Mouse (Mus musculus): ENCODE measurements around the gene Mthfs.
"Not testable (repeated sequence)": the region's sequence is repeated elsewhere in the genome, so short reads cannot be mapped to it uniquely, and the experiment has no call there.

The Mthfs gene

DNA sequence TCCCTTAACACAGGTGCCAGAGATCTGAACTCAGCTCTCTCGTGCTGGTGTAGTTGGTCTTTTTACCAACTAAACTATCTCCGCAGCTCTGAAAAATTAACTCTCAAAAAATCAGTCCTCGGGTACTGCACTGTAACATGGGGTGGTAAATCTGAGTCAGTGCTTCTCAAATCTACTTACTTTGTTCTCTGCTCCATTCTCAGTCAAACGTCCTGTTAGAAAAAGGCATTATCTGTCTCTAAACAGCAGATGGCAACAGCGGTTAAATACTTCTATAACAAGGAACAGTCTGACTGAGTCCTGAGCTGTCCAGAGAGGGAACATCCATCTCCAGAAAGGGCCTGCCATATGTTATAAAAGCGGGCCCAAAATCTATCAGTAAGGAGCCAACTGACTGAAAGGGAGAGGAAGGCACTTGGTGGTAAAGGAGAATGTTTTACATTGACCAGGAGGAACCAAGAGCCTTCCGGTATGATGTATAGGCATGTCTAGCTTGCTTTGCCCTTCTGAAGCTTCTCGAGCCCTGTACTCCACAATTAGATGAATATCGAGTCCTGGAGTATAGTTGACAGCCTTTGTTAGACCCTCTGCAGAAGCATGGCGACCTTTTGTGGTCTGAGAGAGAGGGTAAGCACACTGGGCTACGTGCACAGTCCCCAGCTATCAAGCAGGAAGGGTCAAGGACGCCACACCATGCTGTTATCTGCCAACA, at the start of gene Mthfs:
Gene Mthfs (plus strand): TSS at position 324 of the 712 bp plus-strand sequence.
- DNase-seq (ENCODE audit: low spot score): peak; percentile 7

DNA sequence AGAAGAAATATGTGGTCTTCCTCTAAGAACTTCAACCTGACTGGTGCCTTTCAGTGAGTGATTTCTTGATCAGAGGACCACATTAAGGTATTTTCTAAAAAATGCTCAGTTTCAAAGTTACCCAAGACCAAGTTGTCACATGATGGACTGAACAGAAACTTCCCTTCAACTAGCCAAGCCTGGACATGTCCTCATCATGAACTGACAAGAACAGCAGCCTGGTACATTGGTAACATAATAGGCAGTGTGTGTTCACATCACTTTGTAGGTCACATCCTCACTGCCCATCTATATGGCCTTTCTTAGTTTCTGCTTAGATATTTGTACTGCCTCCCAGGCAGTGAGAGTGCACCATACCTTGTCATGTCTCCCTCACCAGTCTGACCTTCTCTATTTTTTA, 37.9 kb upstream of the Mthfs start:
- not testable (repeated sequence) for DNase-seq (ENCODE audit: low spot score)

- DNase-seq (ENCODE audit: low spot score): peak; percentile 23
These were observed 31.6 kb upstream of the Mthfs start for GRCm38 (mm10) chr9:89178833-89179232.

GRCm38 (mm10) chr9:89179469-89179868, 31.0 kb upstream of the Mthfs start:
- DNase-seq (ENCODE audit: low spot score): not testable (repeated sequence)

DNA sequence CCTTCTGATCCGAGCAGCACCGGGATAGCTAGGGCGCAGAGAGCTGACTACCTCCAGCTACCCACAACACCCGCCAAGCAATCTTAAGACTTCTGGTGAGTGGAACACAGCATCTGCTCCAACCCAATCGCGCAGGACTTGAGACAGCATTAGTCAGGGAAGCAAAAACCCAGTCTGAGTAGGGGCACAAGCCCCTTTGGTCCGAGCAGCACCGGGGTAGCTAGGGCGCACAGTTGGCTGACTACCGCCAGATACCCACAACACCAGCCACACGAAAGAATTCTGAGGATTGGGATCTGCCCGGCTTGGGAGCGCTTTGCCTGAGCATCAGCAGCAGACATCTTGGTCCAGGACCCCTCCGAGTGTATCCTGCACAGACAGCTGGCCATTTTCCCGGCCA, 23.5 kb upstream of the Mthfs start:
- DNase-seq (ENCODE audit: low spot score): not testable (repeated sequence)

GRCm38 (mm10) chr9:89195483-89195882, 15.0 kb upstream of the Mthfs start:
- not testable (repeated sequence) for DNase-seq (ENCODE audit: low spot score)

GRCm38 (mm10) chr9:89197509-89197908, 13.0 kb upstream of the Mthfs start:
- DNase-seq (ENCODE audit: low spot score): not testable (repeated sequence)

- not testable (repeated sequence) for DNase-seq (ENCODE audit: low spot score)
These were observed 12.1 kb upstream of the Mthfs start for GRCm38 (mm10) chr9:89198349-89198748.

DNA sequence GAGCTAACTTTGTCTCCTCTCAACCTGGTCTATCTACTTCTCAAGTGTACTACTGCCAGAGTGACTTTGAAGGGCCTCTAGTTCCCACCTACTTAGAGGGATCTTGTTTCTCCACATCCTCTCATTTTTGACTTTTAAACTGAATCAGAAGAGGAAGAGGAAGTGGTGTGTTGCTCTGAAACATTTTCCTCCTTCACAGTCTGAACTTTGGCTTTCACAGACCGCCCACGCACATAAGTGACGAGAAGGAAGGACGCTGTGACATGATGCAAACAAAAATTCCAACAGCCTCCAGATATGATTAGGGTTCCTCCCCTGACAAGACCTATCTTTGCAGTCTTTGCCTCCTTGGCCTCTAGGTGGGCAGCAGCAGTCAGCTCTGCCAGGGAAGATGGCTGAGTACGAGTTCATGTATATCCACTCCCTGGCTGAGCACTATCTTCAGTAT, 11.5 kb upstream of the Mthfs start, which contains the start of the genes Bcl2a1b and Gm29094:
Gene Bcl2a1b (plus strand): TSS at position 241 of the 448 bp plus-strand sequence.
Gene Gm29094 (plus strand): TSS at position 411 of the 448 bp plus-strand sequence.
- not testable (repeated sequence) for DNase-seq (ENCODE audit: low spot score)

- not testable (repeated sequence) for DNase-seq (ENCODE audit: low spot score)
These were observed 8.2 kb upstream of the Mthfs start for GRCm38 (mm10) chr9:89202256-89202655.

- not testable (repeated sequence) for DNase-seq (ENCODE audit: low spot score)
These were observed 1.5 kb upstream of the Mthfs start for GRCm38 (mm10) chr9:89208939-89209338.

GRCm38 (mm10) chr9:89211065-89211858, 786 bp downstream of the Mthfs start:
- peak; percentile 20 for DNase-seq (ENCODE audit: low spot score)

- not testable (repeated sequence) for DNase-seq (ENCODE audit: low spot score)
These were observed 2.0 kb downstream of the Mthfs start for GRCm38 (mm10) chr9:89212428-89212827.

GRCm38 (mm10) chr9:89218174-89218573, 7.7 kb downstream of the Mthfs start:
- not testable (repeated sequence) for DNase-seq (ENCODE audit: low spot score)

- DNase-seq (ENCODE audit: low spot score): not testable (repeated sequence)
These were observed 9.2 kb downstream of the Mthfs start for GRCm38 (mm10) chr9:89219668-89220067.

DNA sequence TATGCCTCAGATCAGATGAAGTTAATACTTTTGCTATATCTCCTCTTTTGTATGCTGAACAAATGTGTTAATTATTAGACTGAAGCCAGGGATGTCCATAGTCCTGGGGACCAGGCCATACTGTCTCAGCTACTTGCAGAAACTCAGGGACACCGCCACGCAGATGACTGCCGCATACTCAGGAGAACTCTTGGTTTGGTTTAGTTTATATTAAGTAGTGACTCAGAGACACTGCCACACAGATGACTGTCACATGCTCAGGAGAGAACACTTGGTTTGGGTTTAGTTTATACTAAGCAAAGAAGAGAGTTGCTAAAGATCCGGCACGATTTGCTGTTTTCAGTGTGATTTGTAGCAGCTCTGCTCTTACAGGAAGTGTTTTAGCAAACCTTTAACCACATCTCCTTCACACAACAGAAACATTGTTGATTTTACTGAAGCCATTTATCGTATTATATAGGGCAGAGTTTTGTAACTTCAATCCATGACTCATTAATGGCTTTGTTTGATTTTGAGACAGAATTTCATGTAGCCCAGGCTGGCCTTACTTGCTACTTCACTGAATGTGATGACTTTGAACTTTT, 10.3 kb downstream of the Mthfs start:
- not testable (repeated sequence) for DNase-seq (ENCODE audit: low spot score)

DNA sequence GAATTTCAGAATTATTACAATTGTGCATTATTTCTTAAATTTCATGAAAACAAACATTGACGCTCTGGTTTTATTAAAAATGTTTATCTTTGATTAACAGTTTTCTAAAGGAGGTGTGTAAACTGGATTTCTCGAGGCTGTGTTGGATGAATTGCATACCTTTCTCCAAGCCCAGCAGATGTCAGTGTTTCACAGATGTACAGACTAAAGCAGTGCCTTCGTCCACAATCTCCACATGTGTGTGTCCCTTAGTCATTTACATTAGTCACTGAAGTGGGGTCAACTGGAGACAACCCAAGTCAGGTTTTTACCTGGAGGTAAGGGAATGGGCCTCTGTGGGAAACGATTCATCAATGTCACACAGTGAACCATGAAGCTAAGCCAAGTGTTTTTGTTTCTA, 15.6 kb downstream of the Mthfs start:
- peak; percentile 11 for DNase-seq (ENCODE audit: low spot score)

DNA sequence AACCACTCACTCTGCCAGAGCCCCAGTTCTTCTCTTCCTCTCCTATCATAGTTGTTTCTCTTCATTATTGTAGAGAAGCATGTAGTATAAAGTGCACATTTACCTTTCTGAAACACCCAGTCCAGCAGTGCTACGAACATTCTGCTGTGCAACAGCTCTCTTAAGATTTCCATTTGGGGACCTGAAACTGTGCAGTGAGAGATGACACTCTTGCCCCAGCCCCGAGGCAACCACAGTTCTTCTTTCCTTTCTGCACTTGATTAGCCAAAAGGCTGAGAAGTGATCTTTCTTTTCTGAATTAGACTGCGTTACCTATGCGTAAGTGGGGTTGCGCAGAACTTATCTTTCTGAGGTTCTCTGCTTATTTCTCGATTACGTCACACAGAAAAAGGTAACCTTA, 17.6 kb downstream of the Mthfs start:
- no peak for DNase-seq (ENCODE audit: low spot score)

- DNase-seq (ENCODE audit: low spot score): not testable (repeated sequence)
These were observed 20.5 kb downstream of the Mthfs start for GRCm38 (mm10) chr9:89230897-89231497.

DNA sequence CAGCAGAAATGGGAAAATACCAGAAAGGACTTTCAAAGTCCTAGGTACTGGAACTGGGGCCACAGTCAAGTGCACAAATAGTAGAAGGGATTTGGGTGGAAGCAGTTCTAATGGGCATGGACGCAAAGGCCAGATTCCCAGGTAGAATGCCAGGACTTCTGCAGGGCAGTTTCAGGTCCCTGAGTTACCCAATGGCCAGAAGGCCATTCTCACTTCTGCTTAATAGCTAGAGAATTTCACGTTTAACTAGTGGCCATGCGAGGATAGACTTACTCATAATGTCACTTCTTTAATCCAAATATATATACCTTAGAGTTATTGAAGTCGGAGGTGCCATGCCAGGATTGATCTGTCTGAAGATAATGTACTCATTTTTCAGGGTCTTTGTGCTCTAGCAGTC, 26.7 kb downstream of the Mthfs start:
- not testable (repeated sequence) for DNase-seq (ENCODE audit: low spot score)

- DNase-seq (ENCODE audit: low spot score): not testable (repeated sequence)
These were observed 28.6 kb downstream of the Mthfs start for GRCm38 (mm10) chr9:89238976-89239505.

Measured in adipocyte (in vitro differentiated cells).